Mouse (Mus musculus): ENCODE measurements around the gene Ak9. TPM values are rescaled to one million over a fixed set of nuclear protein-coding genes. Genes with fewer than 3 reads are reported as not detected.

Gene Ak9
- polyA plus RNA-seq, 1 experiment: not detected

GRCm38 (mm10) chr10:41464401-41464955, 160.7 kb downstream of the Ak9 start:
- Histone ChIP-seq H3ac (ENCODE audit: control insufficient read depth, insufficient read length) (no peak overlapping the region), H3K4me3 (no peak overlapping the region), H3K36me3 (ENCODE audit: control insufficient read depth, insufficient read depth) (peaks cover 21% of the 10 kb centered on the region), H3K27me3 (ENCODE audit: control insufficient read depth, insufficient read depth, insufficient read length) (no peaks in the 10 kb centered on the region), H3K4me2 (ENCODE audit: low read depth) (no peak overlapping the region), H3K79me2 (ENCODE audit: control insufficient read depth, insufficient read depth) (no peaks in the 10 kb centered on the region)
- no peak for TF ChIP-seq TCF3 (IDR thresholded peaks at IDR 0.05; ENCODE audit: insufficient read length, low read depth)

GRCm38 (mm10) chr10:41467325-41467724, 163.5 kb downstream of the Ak9 start:
- Histone ChIP-seq H3K4me3 (no peak overlapping the region), H3ac (ENCODE audit: control insufficient read depth, insufficient read length) (no peak overlapping the region), H3K36me3 (ENCODE audit: control insufficient read depth, insufficient read depth) (peaks cover 15% of the 10 kb centered on the region), H3K4me2 (ENCODE audit: low read depth) (no peak overlapping the region), H3K79me2 (ENCODE audit: control insufficient read depth, insufficient read depth) (no peaks in the 10 kb centered on the region), H3K27me3 (ENCODE audit: control insufficient read depth, insufficient read depth, insufficient read length) (no peaks in the 10 kb centered on the region)
- no peak for TF ChIP-seq E2F4 (IDR thresholded peaks at IDR 0.05; ENCODE audit: insufficient read depth)
- TF ChIP-seq CEBPB (IDR thresholded peaks at IDR 0.05; ENCODE audit: insufficient read depth, poor library complexity, severe bottlenecking): no peak
- TF ChIP-seq MYOG (IDR thresholded peaks at IDR 0.05; ENCODE audit: control insufficient read depth in 1 of 3, insufficient read depth in 1 of 3, insufficient read length in 2 of 3, low read depth in 2 of 3): no peak
- no peak for TF ChIP-seq USF1 (IDR thresholded peaks at IDR 0.05; ENCODE audit: low read depth)

GRCm38 (mm10) chr10:41470693-41471092, 166.9 kb downstream of the Ak9 start:
- H3K36me3 ChIP-seq (ENCODE audit: control insufficient read depth, insufficient read depth): no peaks in the 10 kb centered on the region
- TF ChIP-seq CEBPB (IDR thresholded peaks at IDR 0.05; ENCODE audit: insufficient read depth, poor library complexity, severe bottlenecking): no peak
- TF ChIP-seq TCF12 (IDR thresholded peaks at IDR 0.05; ENCODE audit: insufficient read depth, poor library complexity, severe bottlenecking): no peak
- no peak for TF ChIP-seq POLR2A (IDR thresholded peaks at IDR 0.05; ENCODE audit: insufficient read length, low read depth)
- TF ChIP-seq TCF3 (IDR thresholded peaks at IDR 0.05; ENCODE audit: insufficient read length, low read depth): no peak
- TF ChIP-seq MAX (IDR thresholded peaks at IDR 0.05; ENCODE audit: low read depth): no peak
- no peak for TF ChIP-seq E2F4 (IDR thresholded peaks at IDR 0.05; ENCODE audit: insufficient read depth)
- TF ChIP-seq SRF (IDR thresholded peaks at IDR 0.05; ENCODE audit: control insufficient read depth, insufficient read length, low read depth): no peak
- no peak for TF ChIP-seq POLR2AphosphoS2 (IDR thresholded peaks at IDR 0.05; ENCODE audit: insufficient read length, low read depth)
- TF ChIP-seq REST (IDR thresholded peaks at IDR 0.05; ENCODE audit: insufficient read depth, insufficient read length): no peak
- TF ChIP-seq USF1 (IDR thresholded peaks at IDR 0.05; ENCODE audit: low read depth): no peak
- H3K4me3 ChIP-seq: no peak overlapping the region
- H3K4me2 ChIP-seq (ENCODE audit: low read depth): no peak overlapping the region
- no peaks in the 10 kb centered on the region for H3K79me2 ChIP-seq (ENCODE audit: control insufficient read depth, insufficient read depth)
- no peak overlapping the region for H3ac ChIP-seq (ENCODE audit: control insufficient read depth, insufficient read length)
- no peaks in the 10 kb centered on the region for H3K27me3 ChIP-seq (ENCODE audit: control insufficient read depth, insufficient read depth, insufficient read length)

- no peaks in the 10 kb centered on the region for H3K27me3 ChIP-seq (ENCODE audit: control insufficient read depth, insufficient read depth, insufficient read length)
- H3K36me3 ChIP-seq (ENCODE audit: control insufficient read depth, insufficient read depth): no peaks in the 10 kb centered on the region
- no peak overlapping the region for H3K4me3 ChIP-seq
- H3ac ChIP-seq (ENCODE audit: control insufficient read depth, insufficient read length): no peak overlapping the region
- TF ChIP-seq USF1 (IDR thresholded peaks at IDR 0.05; ENCODE audit: low read depth) (no peak), TCF12 (IDR thresholded peaks at IDR 0.05; ENCODE audit: insufficient read depth, poor library complexity, severe bottlenecking) (no peak), REST (IDR thresholded peaks at IDR 0.05; ENCODE audit: insufficient read depth, insufficient read length) (no peak), POLR2AphosphoS2 (IDR thresholded peaks at IDR 0.05; ENCODE audit: insufficient read length, low read depth) (no peak), CEBPB (IDR thresholded peaks at IDR 0.05; ENCODE audit: insufficient read depth, poor library complexity, severe bottlenecking) (no peak), MYOD1 (IDR thresholded peaks at IDR 0.05; ENCODE audit: control insufficient read depth in 1 of 3, insufficient read length in 2 of 3, low read depth in 2 of 3) (no peak), POLR2A (IDR thresholded peaks at IDR 0.05; ENCODE audit: insufficient read length, low read depth) (no peak), TCF3 (IDR thresholded peaks at IDR 0.05; ENCODE audit: insufficient read length, low read depth) (no peak), E2F4 (IDR thresholded peaks at IDR 0.05; ENCODE audit: insufficient read depth) (no peak), SRF (IDR thresholded peaks at IDR 0.05; ENCODE audit: control insufficient read depth, insufficient read length, low read depth) (no peak), MAX (IDR thresholded peaks at IDR 0.05; ENCODE audit: low read depth) (no peak), MYOG (IDR thresholded peaks at IDR 0.05; ENCODE audit: control insufficient read depth in 1 of 3, insufficient read depth in 1 of 3, insufficient read length in 2 of 3, low read depth in 2 of 3) (no peak)
- no peaks in the 10 kb centered on the region for H3K79me2 ChIP-seq (ENCODE audit: control insufficient read depth, insufficient read depth)
- no peak overlapping the region for H3K4me2 ChIP-seq (ENCODE audit: low read depth)
Measured at GRCm38 (mm10) chr10:41472534-41472933, 168.8 kb downstream of the Ak9 start.

GRCm38 (mm10) chr10:41472962-41473481, 169.2 kb downstream of the Ak9 start:
- Histone ChIP-seq H3K4me2 (ENCODE audit: low read depth) (no peak overlapping the region), H3K36me3 (ENCODE audit: control insufficient read depth, insufficient read depth) (no peaks in the 10 kb centered on the region), H3K79me2 (ENCODE audit: control insufficient read depth, insufficient read depth) (no peaks in the 10 kb centered on the region), H3K27me3 (ENCODE audit: control insufficient read depth, insufficient read depth, insufficient read length) (no peaks in the 10 kb centered on the region), H3K4me3 (no peak overlapping the region), H3ac (ENCODE audit: control insufficient read depth, insufficient read length) (no peak overlapping the region)
- TF ChIP-seq POLR2AphosphoS2 (IDR thresholded peaks at IDR 0.05; ENCODE audit: insufficient read length, low read depth) (no peak), MYOD1 (IDR thresholded peaks at IDR 0.05; ENCODE audit: control insufficient read depth in 1 of 3, insufficient read length in 2 of 3, low read depth in 2 of 3) (no peak), E2F4 (IDR thresholded peaks at IDR 0.05; ENCODE audit: insufficient read depth) (no peak), REST (IDR thresholded peaks at IDR 0.05; ENCODE audit: insufficient read depth, insufficient read length) (no peak), TCF12 (IDR thresholded peaks at IDR 0.05; ENCODE audit: insufficient read depth, poor library complexity, severe bottlenecking) (no peak), MAX (IDR thresholded peaks at IDR 0.05; ENCODE audit: low read depth) (no peak), CEBPB (IDR thresholded peaks at IDR 0.05; ENCODE audit: insufficient read depth, poor library complexity, severe bottlenecking) (no peak), MYOG (IDR thresholded peaks at IDR 0.05; ENCODE audit: control insufficient read depth in 1 of 3, insufficient read depth in 1 of 3, insufficient read length in 2 of 3, low read depth in 2 of 3) (no peak), SRF (IDR thresholded peaks at IDR 0.05; ENCODE audit: control insufficient read depth, insufficient read length, low read depth) (no peak), USF1 (IDR thresholded peaks at IDR 0.05; ENCODE audit: low read depth) (no peak)
